Mouse (Mus musculus) MEL (cell line): ENCODE data around the gene Actr3b.

Experiments
- CTCF ChIP-seq, 3 experiments: IDR thresholded peaks in 2 of 3; conservative IDR thresholded peaks in 1 of 3; 2 replicates each; pipeline ENCODE4 v1.5.1; 2011 to 2012; ENCODE audit warnings: low read length in 3 of 3, low read depth in 2 of 3, mild to moderate bottlenecking in 2 of 3, improper control_type of control experiment in 1 of 3, inconsistent platforms in 1 of 3, mixed read lengths in 1 of 3, moderate library complexity in 1 of 3; ENCODE audit not compliant: control insufficient read depth in 1 of 3, insufficient read depth in 1 of 3, poor library complexity in 1 of 3, severe bottlenecking in 1 of 3
- GABPA ChIP-seq: IDR thresholded peaks from 2 replicates; pipeline ENCODE4 v1.6.1; 2012; ENCODE audit warnings: low read depth, mild to moderate bottlenecking, inconsistent platforms, low read length, improper control_type of control experiment, moderate library complexity
- HCFC1 ChIP-seq: IDR thresholded peaks from 2 replicates; pipeline ENCODE4 v1.6.1; 2012; ENCODE audit warnings: low read depth, mild to moderate bottlenecking, inconsistent platforms, low read length, improper control_type of control experiment, moderate library complexity
- NRF1 ChIP-seq: IDR thresholded peaks from 2 replicates; pipeline ENCODE4 v1.6.1; 2014; ENCODE audit warnings: low read depth, mild to moderate bottlenecking, inconsistent platforms, low read length, improper control_type of control experiment, moderate library complexity; ENCODE audit not compliant: poor library complexity, insufficient read depth, severe bottlenecking
- POLR2A ChIP-seq, 2 experiments: IDR thresholded peaks; 2 replicates each; pipeline ENCODE4 v1.6.1; 2011 to 2012; ENCODE audit warnings: low read length in 2 of 2, mild to moderate bottlenecking in 2 of 2, control low read depth in 1 of 2, improper control_type of control experiment in 1 of 2, low read depth in 1 of 2, moderate library complexity in 1 of 2; ENCODE audit not compliant: control insufficient read depth in 1 of 2, insufficient read depth in 1 of 2, poor library complexity in 1 of 2
- POLR2AphosphoS5 ChIP-seq: IDR thresholded peaks from 2 replicates; pipeline ENCODE4 v1.6.1; 2012; ENCODE audit warnings: low read depth, borderline replicate concordance, mild to moderate bottlenecking, inconsistent platforms, low read length, moderate library complexity, mixed read lengths
- RAD21 ChIP-seq: IDR thresholded peaks from 2 replicates; pipeline ENCODE4 v1.6.1; 2011; ENCODE audit warnings: mild to moderate bottlenecking, low read depth, low read length, improper control_type of control experiment
- SIN3A ChIP-seq: IDR thresholded peaks from 2 replicates; pipeline ENCODE4 v1.6.1; 2012; ENCODE audit warnings: low read length, improper control_type of control experiment, inconsistent platforms
- TAL1 ChIP-seq: IDR thresholded peaks from 2 replicates; pipeline ENCODE4 v1.6.1; 2012; ENCODE audit warnings: mild to moderate bottlenecking, inconsistent platforms, low read length, moderate library complexity, mixed read lengths

- no peak for TF ChIP-seq SIN3A
- no peak for TF ChIP-seq POLR2AphosphoS5
- TF ChIP-seq HCFC1 = no peak
- TF ChIP-seq GABPA = no peak
- no peak for TF ChIP-seq CTCF (IDR thresholded peaks at IDR 0.05 in 2 of 3, conservative IDR thresholded peaks at IDR 0.05 in 1 of 3; ENCODE audit: control insufficient read depth in 1 of 3, insufficient read depth in 1 of 3, low read depth in 2 of 3, low read length in 3 of 3, poor library complexity in 1 of 3, severe bottlenecking in 1 of 3)
- no peak for TF ChIP-seq TAL1
- no peak for TF ChIP-seq POLR2A (IDR thresholded peaks at IDR 0.05; ENCODE audit: control insufficient read depth in 1 of 2, insufficient read depth in 1 of 2, low read depth in 1 of 2, low read length in 2 of 2, poor library complexity in 1 of 2)
- no peak for TF ChIP-seq RAD21
- TF ChIP-seq NRF1 = no peak
Observed at GRCm38 (mm10) chr5:25791570-25791969, 31.8 kb downstream of the Actr3b start.
